Mouse (Mus musculus): ENCODE results near the gene Mars. TPM values are rescaled to one million over a fixed set of nuclear protein-coding genes. Genes with fewer than 3 reads are reported as not detected.

Mars gene
- total and polyA plus RNA-seq, 2 experiments, result 59.6 to 70.7 TPM

DNA sequence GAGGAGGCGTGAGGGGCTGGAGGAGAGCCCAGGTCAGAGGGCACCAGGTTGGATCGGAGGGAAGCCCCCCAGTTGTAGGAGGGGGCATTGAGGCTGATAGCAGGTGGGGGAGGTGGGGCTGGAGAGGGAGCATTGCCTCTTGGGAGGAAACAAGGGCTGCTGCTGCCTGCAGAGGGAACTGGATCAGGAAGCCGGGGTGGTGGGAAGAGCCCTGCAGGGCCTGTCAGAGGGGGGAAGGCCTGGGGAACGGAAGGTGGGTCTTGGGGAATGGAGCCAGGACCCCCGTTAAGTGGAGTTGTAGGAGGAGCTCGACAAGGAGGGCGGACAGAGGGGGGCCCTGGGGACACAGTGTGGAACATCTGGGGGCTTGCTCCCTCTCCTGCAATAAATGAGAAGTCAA lies 25.4 kb downstream of the Mars start:
- Histone ChIP-seq H3K27me3 (ENCODE audit: control insufficient read depth, insufficient read depth, low read length) (no peaks in the 10 kb centered on the region), H3K9ac (ENCODE audit: low read depth, low read length) (no peak overlapping the region), H3K4me3 (ENCODE audit: insufficient read depth, low read depth, low read length) (no peak overlapping the region), H3K4me1 (ENCODE audit: control insufficient read depth, insufficient read depth, low read length) (peaks cover 17% of the 10 kb centered on the region), H3K27ac (replicated peaks; ENCODE audit: insufficient read depth, low read depth, low read length) (no peak overlapping the region), H3K79me2 (ENCODE audit: control insufficient read depth, insufficient read depth, low read length) (peaks cover 19% of the 10 kb centered on the region; the same call in 1 of the 2 replicates), H3K36me3 (ENCODE audit: control insufficient read depth, insufficient read depth, low read length) (peaks cover 25% of the 10 kb centered on the region)
- WGBS, result 80% methylated on average over 7 of the region's 7 CpGs
- TF ChIP-seq POLR2A (IDR thresholded peaks at IDR 0.05; ENCODE audit: extremely low read depth, insufficient read depth, low read length) (no peak), CTCF (IDR thresholded peaks at IDR 0.05; ENCODE audit: low read depth, low read length) (no peak)
- DNase-seq (ENCODE audit: extremely low read depth, low read depth, low spot score), result no peak

DNA sequence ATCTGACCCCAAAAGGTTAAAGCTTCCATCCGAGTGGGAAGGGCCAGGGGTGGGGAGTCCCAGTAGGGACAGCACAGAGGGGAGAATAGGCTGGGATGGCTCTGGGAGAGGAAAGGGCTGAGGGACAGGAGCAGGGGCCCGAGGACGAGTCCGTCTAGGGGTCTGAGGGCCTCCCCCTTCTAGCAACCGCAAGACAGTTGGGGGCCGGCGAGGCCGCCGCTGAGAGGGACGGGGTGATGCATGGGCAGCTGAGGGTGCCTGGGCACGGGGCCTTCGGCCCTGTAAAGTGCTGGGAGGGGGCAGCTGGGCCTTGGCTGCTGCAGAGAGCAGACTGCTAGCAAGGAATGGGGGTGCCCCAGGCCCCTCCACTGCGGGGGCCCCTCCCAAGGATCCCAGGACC lies 25.9 kb downstream of the Mars start:
- Histone ChIP-seq H3K9ac (ENCODE audit: low read depth, low read length) (no peak overlapping the region), H3K27me3 (ENCODE audit: control insufficient read depth, insufficient read depth, low read length) (no peaks in the 10 kb centered on the region), H3K36me3 (ENCODE audit: control insufficient read depth, insufficient read depth, low read length) (peaks cover 27% of the 10 kb centered on the region), H3K4me3 (ENCODE audit: insufficient read depth, low read depth, low read length) (no peak overlapping the region), H3K4me1 (ENCODE audit: control insufficient read depth, insufficient read depth, low read length) (peaks cover 17% of the 10 kb centered on the region), H3K27ac (replicated peaks; ENCODE audit: insufficient read depth, low read depth, low read length) (no peak overlapping the region), H3K79me2 (ENCODE audit: control insufficient read depth, insufficient read depth, low read length) (peaks cover 19% of the 10 kb centered on the region; the same call in 1 of the 2 replicates)
- TF ChIP-seq POLR2A (IDR thresholded peaks at IDR 0.05; ENCODE audit: extremely low read depth, insufficient read depth, low read length) (no peak), CTCF (IDR thresholded peaks at IDR 0.05; ENCODE audit: low read depth, low read length) (no peak)
- WGBS, result 93% methylated on average over 13 of the region's 13 CpGs
- no peak for DNase-seq (ENCODE audit: extremely low read depth, low read depth, low spot score)

DNA sequence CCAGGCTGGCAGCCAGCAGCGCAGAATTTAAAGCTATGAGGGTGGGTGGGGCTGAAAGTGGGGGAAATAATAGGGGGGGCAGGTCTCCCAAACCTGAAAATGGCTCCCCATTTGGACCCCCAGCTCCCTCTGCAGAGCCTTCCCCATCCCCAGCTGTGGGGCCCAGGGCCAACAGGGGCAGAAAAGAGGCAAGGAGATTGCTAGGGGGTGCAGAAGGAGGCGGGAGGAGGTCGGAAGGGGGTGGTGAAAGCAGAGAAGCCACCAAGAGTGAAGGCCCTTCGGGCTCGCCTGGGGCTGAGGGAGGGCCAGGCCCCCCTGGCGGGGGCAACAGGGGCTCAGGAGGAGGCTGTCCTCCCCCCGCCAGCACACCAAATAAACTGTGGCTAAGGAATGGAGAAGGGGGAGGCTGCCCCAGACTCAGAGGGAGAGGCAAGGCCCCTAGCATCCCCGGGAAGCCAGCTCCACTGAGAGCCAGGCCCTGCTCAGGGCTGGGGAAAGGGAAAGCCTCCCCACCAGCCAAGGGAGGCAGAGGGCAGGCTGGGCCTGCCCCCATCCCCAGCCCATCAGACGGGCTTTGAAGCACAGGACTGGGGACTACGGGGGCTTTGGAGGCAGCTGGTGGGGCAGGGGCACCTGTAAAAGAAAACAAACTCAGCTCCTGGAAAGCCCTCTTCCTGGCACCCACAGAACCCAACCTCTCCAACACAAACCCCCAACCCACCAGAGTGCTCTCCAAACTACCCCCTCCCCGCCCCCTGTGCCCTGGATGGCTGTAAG lies 26.7 kb downstream of the Mars start:
- TF ChIP-seq POLR2A (IDR thresholded peaks at IDR 0.05; ENCODE audit: extremely low read depth, insufficient read depth, low read length) (no peak), CTCF (IDR thresholded peaks at IDR 0.05; ENCODE audit: low read depth, low read length) (no peak)

DNA sequence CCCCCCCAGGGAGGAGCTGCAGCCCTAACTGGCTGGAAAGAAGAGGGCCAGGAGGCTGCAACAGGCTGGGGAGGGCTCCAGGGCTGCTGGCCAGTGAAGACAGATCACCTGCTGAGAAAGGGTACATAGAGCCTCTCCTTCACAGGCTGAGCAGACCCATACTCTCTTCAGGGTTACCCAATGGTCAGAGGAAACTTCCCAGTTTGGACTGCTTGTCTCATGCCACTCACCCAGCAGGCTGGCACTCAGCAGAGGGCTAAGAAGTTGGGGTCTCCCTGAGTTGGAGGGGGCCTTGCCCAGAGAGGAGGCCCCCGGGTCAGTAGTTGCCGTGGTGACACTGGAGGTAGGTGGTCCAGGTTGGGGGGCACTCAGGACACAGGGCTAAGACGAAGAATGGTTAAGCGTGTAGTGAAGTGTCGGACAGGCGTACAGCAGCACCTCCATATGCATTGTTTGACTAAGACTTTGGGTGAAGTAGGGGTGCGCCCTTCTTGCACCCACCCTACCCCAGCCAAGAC lies 27.4 kb downstream of the Mars start:
- Histone ChIP-seq H3K4me1 (ENCODE audit: control insufficient read depth, insufficient read depth, low read length) (peaks cover 13% of the 10 kb centered on the region), H3K9ac (ENCODE audit: low read depth, low read length) (no peak overlapping the region)
- 97% methylated on average over 7 of the region's 7 CpGs for WGBS

More for the DNA sequence above, 26.7 kb downstream of the Mars start:
- peaks cover 31% of the 10 kb centered on the region for H3K36me3 ChIP-seq (ENCODE audit: control insufficient read depth, insufficient read depth, low read length)
- H3K9ac ChIP-seq (ENCODE audit: low read depth, low read length), result no peak overlapping the region
- H3K27me3 ChIP-seq (ENCODE audit: control insufficient read depth, insufficient read depth, low read length), result no peaks in the 10 kb centered on the region
- WGBS, result 89% methylated on average over 11 of the region's 11 CpGs
- no peak for DNase-seq (ENCODE audit: extremely low read depth, low read depth, low spot score)
- peaks cover 19% of the 10 kb centered on the region; the same call in 1 of the 2 replicates for H3K79me2 ChIP-seq (ENCODE audit: control insufficient read depth, insufficient read depth, low read length)
- no peak overlapping the region for H3K27ac ChIP-seq (replicated peaks; ENCODE audit: insufficient read depth, low read depth, low read length)
- no peak overlapping the region for H3K4me3 ChIP-seq (ENCODE audit: insufficient read depth, low read depth, low read length)
- H3K4me1 ChIP-seq (ENCODE audit: control insufficient read depth, insufficient read depth, low read length), result peaks cover 17% of the 10 kb centered on the region

DNA sequence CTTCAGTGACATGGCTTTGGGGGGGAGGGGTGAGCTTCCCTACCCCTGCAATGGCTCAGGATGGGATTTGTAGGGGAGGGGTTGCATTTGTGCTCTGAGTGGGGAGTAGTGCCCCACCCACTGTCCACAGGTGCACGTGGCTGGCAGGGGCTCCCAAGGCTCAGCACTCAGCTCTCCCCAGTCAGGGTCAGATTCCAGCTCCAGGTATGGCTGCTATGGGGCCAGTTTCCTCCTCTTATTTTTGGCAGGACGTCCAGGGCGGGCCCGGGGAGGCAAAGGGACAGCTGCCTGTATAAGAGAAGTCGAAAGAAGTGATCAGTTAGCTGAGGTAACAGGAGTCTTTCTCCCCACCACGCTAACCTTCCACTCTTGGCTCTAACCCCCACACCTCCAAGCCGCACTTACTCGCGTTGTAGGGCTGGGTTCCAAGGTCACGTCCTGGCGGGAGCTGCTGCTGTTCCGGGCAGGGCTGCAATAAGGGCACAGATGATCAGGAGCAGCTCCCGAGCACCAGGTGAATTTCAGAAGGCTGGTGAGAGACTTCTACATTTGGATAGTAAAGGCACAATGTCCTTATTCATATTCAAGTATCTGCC lies 28.9 kb downstream of the Mars start:
- H3K36me3 ChIP-seq (ENCODE audit: control insufficient read depth, insufficient read depth, low read length), result peaks cover 43% of the 10 kb centered on the region
- peak; percentile 60 for DNase-seq (ENCODE audit: extremely low read depth, low read depth, low spot score)
- no peaks in the 10 kb centered on the region for H3K27me3 ChIP-seq (ENCODE audit: control insufficient read depth, insufficient read depth, low read length)
- no peak for TF ChIP-seq CTCF (IDR thresholded peaks at IDR 0.05; ENCODE audit: low read depth, low read length)
- no peak for TF ChIP-seq POLR2A (IDR thresholded peaks at IDR 0.05; ENCODE audit: extremely low read depth, insufficient read depth, low read length)
- peaks cover 19% of the 10 kb centered on the region; the same call in 1 of the 2 replicates for H3K79me2 ChIP-seq (ENCODE audit: control insufficient read depth, insufficient read depth, low read length)
- H3K9ac ChIP-seq (ENCODE audit: low read depth, low read length), result no peak overlapping the region
- H3K4me3 ChIP-seq (ENCODE audit: insufficient read depth, low read depth, low read length), result no peak overlapping the region
- WGBS, result 31% methylated on average over 13 of the region's 13 CpGs
- H3K27ac ChIP-seq (replicated peaks; ENCODE audit: insufficient read depth, low read depth, low read length), result peak overlapping the region; percentile 22; the same call in 1 of the 2 replicates
- peaks cover 13% of the 10 kb centered on the region for H3K4me1 ChIP-seq (ENCODE audit: control insufficient read depth, insufficient read depth, low read length)

More for the DNA sequence above, 27.4 kb downstream of the Mars start:
- peaks cover 19% of the 10 kb centered on the region; the same call in 1 of the 2 replicates for H3K79me2 ChIP-seq (ENCODE audit: control insufficient read depth, insufficient read depth, low read length)
- TF ChIP-seq POLR2A (IDR thresholded peaks at IDR 0.05; ENCODE audit: extremely low read depth, insufficient read depth, low read length) (no peak), CTCF (IDR thresholded peaks at IDR 0.05; ENCODE audit: low read depth, low read length) (no peak)
- no peaks in the 10 kb centered on the region for H3K27me3 ChIP-seq (ENCODE audit: control insufficient read depth, insufficient read depth, low read length)
- DNase-seq (ENCODE audit: extremely low read depth, low read depth, low spot score), result no peak
- H3K27ac ChIP-seq (replicated peaks; ENCODE audit: insufficient read depth, low read depth, low read length), result no peak overlapping the region
- H3K36me3 ChIP-seq (ENCODE audit: control insufficient read depth, insufficient read depth, low read length), result peaks cover 34% of the 10 kb centered on the region
- no peak overlapping the region for H3K4me3 ChIP-seq (ENCODE audit: insufficient read depth, low read depth, low read length)
